Mouse (Mus musculus): ENCODE measurements at regions not wholly inside any gene's neighbourhood (a gene's known extent, or its start where the extent isn't known, plus 50 kb on each side); places are given as distances from the start of the nearest gene placed in this dataset.

GRCm38 (mm10) chr16:20798115-20798514, 63.8 kb upstream of the Thpo start:
- WGBS (ENCODE audit: missing documents): 25% methylated on average over 4 of the region's 4 CpGs
- Histone ChIP-seq H3K4me3 (ENCODE audit: inconsistent target) (no peak overlapping the region), H3K79me2 (ENCODE audit: inconsistent target) (no peaks in the 10 kb centered on the region), H3K27ac (no peak overlapping the region), H3K36me3 (ENCODE audit: inconsistent target) (no peaks in the 10 kb centered on the region)

GRCm38 (mm10) chr16:20794721-20795120, 60.4 kb upstream of the Thpo start:
- H3K36me3 ChIP-seq (ENCODE audit: inconsistent target): no peaks in the 10 kb centered on the region
- H3K79me2 ChIP-seq (ENCODE audit: inconsistent target): no peaks in the 10 kb centered on the region
- 90% methylated on average over 1 of the region's 1 CpGs for WGBS (ENCODE audit: missing documents)
- H3K27ac ChIP-seq: no peak overlapping the region
- no peak overlapping the region for H3K4me3 ChIP-seq (ENCODE audit: inconsistent target)

All from macrophage (primary cell).